Mouse (Mus musculus) cerebellum, adult 18-20 months (tissue): Measurements from ENCODE around the gene Adpgk.
"Not testable (repeated sequence)": the region's sequence is repeated elsewhere in the genome, so short reads cannot be mapped to it uniquely, and the experiment has no call there.

Experiments
- DNase-seq, 2 experiments: peaks; one replicate each; pipeline ENCODE4 v3.0.0; 2021

Gene Adpgk

DNA sequence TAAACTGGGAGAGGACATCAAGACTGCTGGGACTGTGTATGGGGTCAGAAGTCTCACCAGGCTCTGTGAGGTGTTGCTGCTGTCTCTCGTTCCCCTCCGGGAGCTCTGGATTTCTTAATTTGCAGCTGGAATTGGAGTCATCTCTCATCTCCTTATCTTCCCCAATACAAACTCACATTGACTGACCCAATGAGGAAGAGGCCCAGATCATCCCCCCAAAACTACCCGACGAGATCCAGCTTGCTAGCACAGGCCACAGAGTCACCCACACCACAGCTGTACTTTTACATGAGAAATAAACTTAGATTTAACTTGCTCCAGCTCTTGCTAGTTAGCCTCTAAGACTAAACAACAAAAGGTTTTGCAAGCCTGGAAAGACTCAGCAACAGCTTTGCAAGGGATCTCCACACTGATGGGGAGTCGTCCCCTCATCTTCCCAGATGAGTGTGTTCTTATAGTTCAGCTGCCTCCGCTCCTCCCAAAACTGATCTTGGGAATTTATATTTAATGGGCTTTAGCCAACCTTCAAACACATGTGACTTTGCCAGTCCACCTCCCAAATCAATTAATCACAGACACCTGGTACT, 1.7 kb upstream of the Adpgk start:
- DNase-seq, result no peak

GRCm38 (mm10) chr9:59291688-59292492, 532 bp downstream of the Adpgk start:
- DNase-seq, result no peak

- no peak for DNase-seq
Measured at GRCm38 (mm10) chr9:59292493-59292875, 1.1 kb downstream of the Adpgk start.

GRCm38 (mm10) chr9:59296419-59296818, 5.1 kb downstream of the Adpgk start:
- DNase-seq, result no peak

- no peak for DNase-seq
Measured at GRCm38 (mm10) chr9:59307890-59308289, 16.5 kb downstream of the Adpgk start.

DNA sequence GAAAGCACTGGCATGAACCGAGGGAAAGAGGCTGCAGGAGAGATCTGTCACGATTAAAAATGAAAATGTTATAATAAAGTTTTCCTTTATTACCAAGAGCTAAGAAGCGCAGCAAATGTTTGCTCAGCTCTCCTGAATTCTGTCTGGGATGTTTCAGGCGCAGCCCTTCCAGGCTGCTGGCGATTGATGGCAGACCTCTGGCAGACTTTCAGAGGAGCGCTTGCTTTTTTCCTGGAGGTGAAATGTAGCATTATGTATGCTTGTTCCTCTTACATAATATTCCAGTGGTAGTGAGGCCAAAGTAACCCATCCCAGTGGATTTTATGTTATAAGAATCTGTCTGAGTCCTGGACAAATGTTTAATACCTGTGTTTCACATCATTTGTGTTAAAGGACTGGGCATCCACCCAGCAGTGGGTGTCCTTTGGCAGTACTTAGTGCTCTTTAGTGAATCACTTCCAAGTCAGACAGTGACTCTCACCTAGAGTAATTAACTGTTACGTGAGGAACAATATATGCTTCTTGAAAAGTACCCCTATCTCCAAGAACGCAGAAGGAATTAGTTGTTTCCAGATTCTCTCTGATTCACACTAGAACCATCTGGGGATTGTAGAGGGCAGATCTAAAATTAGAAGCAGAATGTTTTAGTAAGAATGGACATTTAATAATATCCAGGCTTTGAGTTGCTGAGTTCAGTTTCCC, 19.4 kb downstream of the Adpgk start:
- no peak for DNase-seq

DNA sequence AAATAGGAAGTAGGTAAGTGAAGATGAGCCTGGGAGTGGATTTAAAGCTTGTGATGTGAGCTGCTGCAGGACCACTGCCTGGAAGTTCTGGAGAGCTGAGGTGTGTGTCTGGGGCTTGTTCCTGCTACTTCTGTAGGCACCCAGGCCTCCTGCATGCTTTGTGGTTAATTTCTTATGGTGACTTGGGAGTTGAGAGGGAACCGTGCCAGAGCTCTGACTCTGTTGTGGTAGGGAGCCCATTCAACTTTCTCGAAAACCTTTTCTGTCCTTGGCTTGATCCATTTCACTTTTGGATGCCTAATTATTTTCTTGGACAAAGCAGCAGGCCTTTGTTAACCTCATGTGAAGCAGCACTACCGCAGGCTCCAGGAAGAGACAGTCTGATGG, 19.9 kb downstream of the Adpgk start:
- DNase-seq, result no peak

GRCm38 (mm10) chr9:59316206-59316605, 24.8 kb downstream of the Adpgk start:
- no peak for DNase-seq

- no peak for DNase-seq
Measured at GRCm38 (mm10) chr9:59324351-59324750, 33.0 kb downstream of the Adpgk start.

- DNase-seq, result no peak
Measured at GRCm38 (mm10) chr9:59330055-59330454, 38.7 kb downstream of the Adpgk start.

DNA sequence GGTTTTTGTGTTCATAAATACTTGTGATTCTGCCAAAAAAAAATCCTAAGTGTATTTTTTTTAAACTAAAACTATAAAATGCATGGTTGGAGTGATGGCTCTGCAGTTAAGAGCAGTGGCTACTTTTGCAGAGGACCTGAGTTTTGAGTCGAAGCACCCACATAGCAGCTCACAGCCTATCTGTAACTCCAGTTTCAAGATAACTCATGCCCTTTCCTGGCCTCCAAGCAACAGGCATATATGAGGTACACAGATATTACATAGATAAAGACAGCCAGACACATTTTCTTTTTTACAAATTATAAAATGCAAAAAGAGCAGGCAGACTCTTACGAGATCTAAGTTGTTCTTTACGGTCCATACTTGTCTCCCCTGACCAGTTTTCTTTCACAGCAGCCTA, 45.2 kb downstream of the Adpgk start:
- no peak for DNase-seq

DNA sequence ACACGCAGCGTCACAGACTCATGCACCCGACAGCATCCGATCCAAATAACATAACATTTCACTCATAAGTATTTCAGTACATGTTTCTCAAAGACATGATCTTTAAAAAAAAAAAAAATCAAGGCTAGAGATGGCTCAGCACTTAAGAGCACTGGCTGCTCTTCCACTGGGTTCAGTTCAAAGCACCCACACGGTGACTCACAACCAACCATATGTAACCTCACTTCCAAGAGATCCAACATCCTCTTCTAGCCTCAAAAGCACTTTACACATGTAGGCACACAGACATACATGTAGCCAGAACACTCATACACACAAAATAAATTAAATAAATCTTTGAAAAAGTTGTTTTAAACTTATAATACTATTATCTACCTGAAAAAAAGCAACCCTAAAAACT, 46.5 kb downstream of the Adpgk start:
- no peak for DNase-seq

DNA sequence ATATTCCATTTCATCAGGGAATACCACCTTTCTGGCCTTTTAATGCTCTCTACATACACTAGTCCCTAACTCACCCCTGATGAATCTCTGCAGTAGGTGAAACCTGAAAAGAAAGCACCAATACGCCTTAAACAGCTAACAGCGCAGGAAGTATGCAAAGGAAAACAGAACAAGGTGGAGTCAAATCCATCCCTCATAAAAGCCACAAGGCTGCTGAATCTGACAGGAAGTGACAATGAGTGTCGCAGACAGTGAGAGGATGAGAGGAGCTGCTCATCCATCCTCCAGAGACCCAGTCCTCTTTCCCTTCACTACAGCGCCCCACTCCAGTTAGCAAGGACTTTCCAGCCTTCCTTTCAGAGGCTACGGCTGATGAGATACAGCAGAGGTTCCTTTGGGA, 47.1 kb downstream of the Adpgk start:
- DNase-seq, result no peak

GRCm38 (mm10) chr9:59339107-59339506, 47.7 kb downstream of the Adpgk start:
- DNase-seq, result no peak

GRCm38 (mm10) chr9:59340002-59340401, 48.6 kb downstream of the Adpgk start:
- peak in 1 of 2 experiments; percentile 32 for DNase-seq

DNA sequence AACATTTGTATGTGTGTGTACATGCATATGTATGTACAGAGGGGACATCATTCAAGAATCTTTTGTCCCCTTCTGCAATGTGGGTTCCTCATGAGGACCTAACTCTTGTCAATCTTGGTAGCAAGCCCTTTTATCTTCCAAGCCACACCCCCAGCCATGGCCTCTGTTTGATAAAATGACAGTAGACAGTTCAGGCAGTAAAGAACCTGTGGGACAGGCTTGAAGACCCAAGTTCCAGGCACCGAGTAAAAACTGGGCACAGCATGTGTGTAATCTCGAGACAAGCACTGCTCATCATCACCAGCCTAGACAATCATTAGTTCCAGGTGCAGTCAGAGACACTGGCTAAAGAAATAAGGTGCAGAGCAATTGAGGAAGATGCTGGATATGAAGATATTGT, 54.8 kb downstream of the Adpgk start:
- DNase-seq, result no peak

DNA sequence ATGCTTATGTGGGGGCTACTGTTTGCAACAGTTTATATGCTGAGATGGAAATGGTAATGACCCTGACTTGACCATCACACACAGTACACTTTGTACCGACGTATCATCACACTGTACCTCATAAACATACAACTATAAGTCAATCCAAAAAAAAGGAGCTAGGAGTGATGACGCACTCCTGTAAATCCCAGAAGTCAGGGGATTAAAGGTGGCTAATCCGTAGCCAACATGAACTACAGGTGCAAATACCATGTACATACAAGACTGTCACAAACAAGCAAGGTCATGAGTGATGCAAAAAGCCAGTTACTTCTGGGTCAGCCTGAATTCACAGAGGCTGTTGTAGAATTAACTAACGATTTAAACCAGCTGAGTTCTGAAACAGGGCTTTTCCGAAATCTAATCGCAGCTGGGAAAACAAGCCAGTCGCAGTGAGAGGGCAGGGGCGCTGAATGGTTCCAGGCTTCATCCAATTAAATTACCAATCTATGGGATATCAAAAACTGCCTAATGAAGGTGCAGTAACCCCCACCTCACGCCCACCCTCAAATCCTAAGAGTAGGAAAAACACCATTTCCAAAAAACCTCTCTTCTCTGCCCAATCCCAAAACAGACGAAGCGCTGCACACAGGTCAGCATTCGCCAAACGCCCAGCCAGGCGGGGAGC, 61.4 kb downstream of the Adpgk start:
- peak in 1 of 2 experiments; percentile 2 for DNase-seq

DNA sequence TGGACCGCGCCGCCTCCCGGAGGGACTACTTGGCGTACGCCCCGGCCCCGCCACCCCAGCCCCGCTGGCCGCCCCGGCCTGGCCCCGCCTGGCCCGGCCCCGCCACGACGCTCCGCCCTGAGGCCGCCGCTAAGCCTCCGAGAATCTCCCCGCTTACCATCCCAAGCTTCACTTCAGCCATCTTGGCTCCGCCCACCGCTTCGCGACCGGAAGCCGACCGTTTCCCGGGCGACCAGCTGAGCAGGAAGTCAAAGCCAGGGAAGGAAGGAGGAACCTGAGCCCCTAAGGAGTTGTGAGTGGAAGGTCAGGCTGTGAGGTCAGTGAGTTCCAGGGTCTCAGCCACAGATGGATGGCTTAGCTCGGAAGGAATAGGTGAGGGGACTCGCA, 61.9 kb downstream of the Adpgk start, which contains the start of gene Bbs4:
Bbs4 (minus strand) TSS at position 256 of the 387 bp plus-strand sequence.
- peak; percentile 92 to 94 for DNase-seq

- not testable (repeated sequence) for DNase-seq
Measured at GRCm38 (mm10) chr9:59358041-59358440, 66.7 kb downstream of the Adpgk start.

GRCm38 (mm10) chr9:59360487-59360886, 69.1 kb downstream of the Adpgk start:
- not testable (repeated sequence) for DNase-seq

DNA sequence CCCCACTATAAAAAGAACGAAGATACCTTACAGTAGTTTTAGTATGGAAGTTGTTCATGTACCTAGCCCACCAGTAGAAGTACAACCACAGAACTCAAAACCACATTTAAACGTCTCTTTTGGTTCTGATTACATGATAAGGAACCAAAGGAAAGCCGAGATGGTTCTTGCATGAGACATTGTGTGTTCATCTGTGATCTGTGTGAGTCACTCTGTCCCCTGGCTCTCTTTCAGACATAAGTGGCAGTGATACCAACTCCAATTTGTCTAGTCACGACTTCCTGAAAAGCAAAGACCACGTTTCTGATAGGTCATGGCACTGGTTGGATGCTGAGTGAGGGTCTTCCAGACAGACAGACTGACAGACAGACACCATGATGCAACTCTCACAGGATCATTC, 77.9 kb downstream of the Adpgk start:
- no peak for DNase-seq

GRCm38 (mm10) chr9:59369646-59370045, 78.3 kb downstream of the Adpgk start:
- no peak for DNase-seq
